Mouse (Mus musculus): ENCODE measurements around the gene Impad1. TPM values are rescaled to one million over a fixed set of nuclear protein-coding genes. Genes with fewer than 3 reads are reported as not detected.
A peak's percentile ranks its signal among the peaks of the same experiment; 100 is the strongest.

The Impad1 gene
- total RNA-seq (2022) = 10 to 100 TPM; 50.8 to 57.7 (median 52.3) TPM

- DNase-seq (ENCODE audit: low spot score in 2 of 2) = peak; percentile 76 to 81
These were observed at the start of gene Impad1 for GRCm38 (mm10) chr4:4792992-4793834. Gene Impad1, minus strand, starts transcription at chr4:4793355.

- DNase-seq (ENCODE audit: low spot score in 2 of 2) = no peak
These were observed 47.0 kb upstream of the Impad1 start for GRCm38 (mm10) chr4:4840145-4840544.

- DNase-seq (ENCODE audit: low spot score in 2 of 2) = no peak
These were observed 40.7 kb upstream of the Impad1 start for GRCm38 (mm10) chr4:4833789-4834295.

- no peak for DNase-seq (ENCODE audit: low spot score in 2 of 2)
These were observed 35.0 kb upstream of the Impad1 start for GRCm38 (mm10) chr4:4828131-4828530.

- no peak for DNase-seq (ENCODE audit: low spot score in 2 of 2)
These were observed 29.0 kb upstream of the Impad1 start for GRCm38 (mm10) chr4:4822119-4822518.

GRCm38 (mm10) chr4:4792141-4792991 is 789 bp downstream of the Impad1 start:
- peak; percentile 19 to 35 for DNase-seq (ENCODE audit: low spot score in 2 of 2)

DNA sequence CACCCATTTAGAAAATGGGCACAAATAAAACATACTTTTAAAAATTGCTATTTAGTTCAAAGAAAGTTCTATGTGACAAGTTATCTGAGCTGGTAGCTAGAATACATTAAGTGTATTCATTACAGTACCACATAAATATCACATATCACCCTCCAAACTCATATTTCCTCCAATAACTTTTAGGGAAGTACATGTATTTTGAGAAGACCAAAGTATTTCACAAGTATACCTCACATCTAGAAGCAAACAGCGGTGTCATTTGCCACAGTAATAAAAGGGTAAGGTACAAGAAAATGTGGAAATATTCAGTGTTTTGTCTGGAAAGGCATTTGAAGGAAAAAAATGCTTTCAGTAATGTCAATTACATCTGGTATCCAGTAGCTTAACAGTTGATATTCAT is 2.0 kb downstream of the Impad1 start:
- DNase-seq (ENCODE audit: low spot score in 2 of 2) = no peak

DNA sequence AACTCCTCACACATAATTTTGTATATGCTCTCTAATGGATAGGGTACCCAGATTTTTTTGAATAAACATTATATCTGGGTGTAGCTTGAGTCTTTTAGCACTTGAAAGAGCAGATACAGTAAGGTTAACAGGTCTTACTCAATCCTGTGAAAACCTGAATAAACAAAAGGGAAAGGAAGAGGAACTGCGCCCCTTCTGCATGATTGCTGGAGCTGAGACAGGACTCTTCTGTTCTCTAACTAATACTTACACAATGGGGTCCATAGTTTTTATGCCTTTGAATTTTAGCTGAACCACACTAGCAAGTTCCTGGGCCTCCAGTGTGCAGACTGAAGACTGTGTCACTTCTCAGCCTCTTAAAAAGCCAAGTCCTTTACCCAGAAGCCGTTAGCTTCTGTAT is 8.0 kb downstream of the Impad1 start:
- no peak for DNase-seq (ENCODE audit: low spot score in 2 of 2)

DNA sequence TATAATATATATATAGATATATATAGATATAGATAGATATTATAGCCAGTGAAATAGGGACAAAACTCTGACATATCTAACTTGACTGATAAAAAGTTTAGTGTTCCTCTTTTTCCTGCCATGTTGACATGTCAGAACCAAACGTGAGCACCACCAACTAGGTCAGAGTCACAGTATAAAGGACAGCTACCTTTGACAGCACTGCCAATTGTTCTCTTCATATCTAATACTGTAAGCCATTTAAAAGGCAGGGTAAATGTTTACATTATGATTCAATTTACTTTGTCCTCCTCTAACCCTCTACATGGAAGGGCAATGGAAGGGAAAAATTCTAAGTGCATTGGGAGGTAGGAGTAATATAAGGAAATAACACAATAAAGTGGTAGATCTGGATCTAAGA is 8.8 kb downstream of the Impad1 start:
- no peak for DNase-seq (ENCODE audit: low spot score in 2 of 2)

GRCm38 (mm10) chr4:4783686-4783957 is 9.5 kb downstream of the Impad1 start:
- no peak for DNase-seq (ENCODE audit: low spot score in 2 of 2)

GRCm38 (mm10) chr4:4782882-4783685 is 10.1 kb downstream of the Impad1 start:
- DNase-seq (ENCODE audit: low spot score in 2 of 2) = no peak

DNA sequence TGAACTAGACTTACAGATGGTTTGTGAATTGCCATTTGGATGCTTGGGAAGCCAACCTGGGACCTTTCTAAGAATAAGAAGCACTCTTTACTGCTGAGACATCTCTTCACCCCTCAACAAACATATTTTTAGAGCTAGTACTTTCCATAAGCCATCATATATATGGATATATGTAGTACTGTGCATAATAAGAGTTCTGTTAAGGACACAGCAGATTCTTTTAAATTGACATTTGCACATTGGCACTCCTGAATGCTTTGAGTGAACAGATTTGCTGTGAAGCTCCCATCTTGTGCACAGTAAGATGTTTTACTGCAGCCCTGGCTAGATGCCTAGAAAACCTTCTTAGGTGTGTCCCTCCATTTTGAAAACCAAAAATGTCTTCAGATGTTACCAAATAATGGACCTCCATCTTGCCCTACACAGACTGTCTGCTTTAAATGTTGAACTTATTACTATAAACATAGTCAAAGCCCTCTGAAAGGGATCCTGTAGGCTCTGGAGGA is 13.8 kb downstream of the Impad1 start:
- no peak for DNase-seq (ENCODE audit: low spot score in 2 of 2)

DNA sequence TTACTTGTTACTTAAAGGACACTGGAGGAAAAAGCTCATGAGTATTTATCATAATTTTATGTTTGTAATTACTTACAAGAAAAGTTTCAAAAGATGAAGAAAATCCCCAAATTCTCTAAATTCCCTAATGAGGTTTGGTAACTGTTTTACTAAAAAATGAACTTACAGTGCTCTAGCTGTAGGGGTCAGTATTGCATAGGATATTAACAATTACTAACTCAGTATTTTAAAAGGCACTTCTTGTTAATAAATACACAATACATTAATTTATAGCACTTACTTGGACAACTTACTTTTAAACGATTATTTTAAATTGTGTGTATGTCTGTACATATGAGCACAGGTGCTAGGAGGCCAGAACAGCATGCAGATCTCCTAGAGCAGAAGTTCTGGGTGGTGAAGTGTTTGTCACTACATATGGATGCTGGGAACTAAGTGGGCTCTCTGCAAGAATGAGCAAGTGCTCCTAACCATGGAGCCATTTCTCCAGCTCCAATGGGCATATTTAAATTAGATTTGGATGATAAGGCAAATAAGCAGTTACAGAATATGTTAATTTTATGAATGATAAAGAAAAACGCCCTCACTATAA is 21.5 kb downstream of the Impad1 start:
- no peak for DNase-seq (ENCODE audit: low spot score in 2 of 2)

DNA sequence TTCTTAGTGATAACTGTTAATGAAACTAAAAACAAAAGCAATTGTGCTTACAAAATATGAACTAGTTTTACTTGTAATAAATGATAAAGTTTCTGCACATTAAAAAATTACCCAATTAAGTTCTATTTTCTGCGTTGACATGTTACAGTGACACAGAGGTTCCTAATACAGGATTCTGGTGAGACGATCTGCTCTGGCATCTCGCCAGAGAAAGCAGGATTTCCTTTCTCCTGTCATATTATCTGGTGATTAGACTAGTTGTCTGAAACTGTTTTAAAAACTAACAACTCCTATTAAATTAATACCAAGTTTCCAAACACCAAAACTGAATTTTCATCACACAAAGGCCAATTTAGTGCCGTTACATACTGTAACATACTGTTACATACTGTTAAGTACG is 27.3 kb downstream of the Impad1 start:
- no peak for DNase-seq (ENCODE audit: low spot score in 2 of 2)

- DNase-seq (ENCODE audit: low spot score in 2 of 2) = no peak
These were observed 34.8 kb downstream of the Impad1 start for GRCm38 (mm10) chr4:4758376-4758775.

DNA sequence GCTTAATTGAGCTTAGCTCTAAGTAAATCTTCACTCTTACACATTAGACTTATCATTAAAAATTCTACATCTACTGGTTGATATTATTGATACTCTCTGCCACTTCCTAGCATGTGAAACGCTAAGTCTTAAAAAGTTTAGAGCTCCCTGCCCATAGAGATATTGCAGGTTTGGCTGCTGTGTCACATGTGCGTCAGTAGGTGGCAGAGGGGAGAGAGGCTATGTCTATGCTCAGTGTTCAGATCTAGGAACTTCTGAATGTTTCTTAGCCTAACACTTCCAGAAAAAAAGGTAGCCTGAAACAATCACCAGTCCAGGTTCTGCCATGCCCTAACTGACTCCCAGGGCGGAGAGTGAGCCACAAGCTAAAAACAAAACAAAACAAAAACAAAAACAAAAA is 63.7 kb downstream of the Impad1 start:
- no peak for DNase-seq (ENCODE audit: low spot score in 2 of 2)

DNA sequence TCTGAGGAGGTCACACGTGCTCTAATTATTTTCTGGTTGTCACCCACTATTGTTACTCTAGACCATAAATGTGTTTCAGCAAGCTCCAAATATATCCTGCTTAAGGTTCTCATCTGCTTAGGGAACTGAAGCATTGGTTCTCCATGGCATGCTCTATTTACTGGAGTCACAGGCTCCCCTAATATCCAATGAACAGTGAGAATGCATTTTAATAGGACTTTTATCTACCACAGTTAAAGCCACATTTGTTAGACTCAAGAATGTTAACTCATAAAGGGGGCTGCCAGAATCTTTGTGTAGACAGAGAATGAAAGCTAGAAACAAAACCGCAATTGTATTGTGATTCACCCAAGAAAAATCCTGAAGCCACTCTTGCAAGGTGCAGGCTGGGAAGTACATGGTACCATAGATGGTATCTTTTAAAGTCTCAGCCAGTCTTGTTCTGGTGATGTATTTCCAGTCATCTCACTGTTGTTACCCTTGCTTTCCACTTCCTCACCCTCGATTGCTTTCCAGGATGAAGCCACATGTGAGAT is 66.8 kb downstream of the Impad1 start:
- no peak for DNase-seq (ENCODE audit: low spot score in 2 of 2)

DNA sequence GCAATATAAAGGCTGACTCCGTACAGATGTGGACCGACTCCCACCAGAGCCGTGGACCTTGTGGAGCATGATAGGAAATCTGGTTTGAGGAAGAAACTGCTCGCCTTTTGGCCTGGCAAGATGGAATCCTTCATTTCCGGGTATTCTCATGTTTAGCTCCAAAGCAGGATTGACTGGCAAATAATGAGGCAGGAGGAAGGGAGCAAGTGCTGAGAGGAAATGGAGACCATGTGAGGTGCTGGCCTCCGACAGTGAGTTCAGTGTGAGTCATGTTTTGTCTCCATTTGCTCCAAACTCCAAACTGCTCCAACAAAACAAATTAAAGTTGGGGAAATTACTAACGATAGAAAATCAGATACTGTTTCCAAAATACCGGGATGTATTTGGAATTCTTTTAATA is 69.3 kb downstream of the Impad1 start:
- no peak for DNase-seq (ENCODE audit: low spot score in 2 of 2)

DNA sequence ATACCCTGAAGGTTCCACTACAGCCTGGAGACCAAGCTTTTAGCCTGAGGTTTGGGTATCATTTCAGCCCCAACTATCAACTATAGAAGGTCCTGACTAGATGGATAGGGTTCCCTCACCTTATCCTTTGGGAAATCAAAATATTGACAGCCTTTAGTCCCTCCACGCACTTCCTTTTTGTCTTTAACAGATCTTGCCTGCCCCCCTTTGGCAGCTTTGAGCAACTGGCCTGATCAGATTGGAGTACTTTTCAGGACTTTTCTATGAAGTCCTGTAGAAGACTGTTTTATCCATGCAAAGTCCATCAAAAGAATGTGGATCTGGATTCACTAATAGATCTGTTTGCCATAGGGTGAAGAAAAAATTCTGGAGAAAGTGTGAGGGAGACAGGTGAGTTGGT is 71.1 kb downstream of the Impad1 start:
- DNase-seq (ENCODE audit: low spot score in 2 of 2) = no peak

- peak in 1 of 2 experiments; percentile 19 for DNase-seq (ENCODE audit: low spot score in 2 of 2)
These were observed 75.3 kb downstream of the Impad1 start for GRCm38 (mm10) chr4:4717763-4718347.
